Mouse (Mus musculus): ENCODE measurements at regions not wholly inside any gene's neighbourhood (a gene's known extent, or its start where the extent isn't known, plus 50 kb on each side); places are given as distances from the start of the nearest gene placed in this dataset.

GRCm38 (mm10) chr15:90298566-90298965, 74.5 kb downstream of the Alg10b start:
- dilution Hi-C loops (cut with MboI; ENCODE audit: extremely low pct_ligation_motif_present, extremely low pct_unique_long_range_greater_than_20kb, low sequenced_read_pairs) (no loop called here), in situ Hi-C loops (cut with MboI; ENCODE audit: low pct_ligation_motif_present, low pct_unique_long_range_greater_than_20kb, low sequenced_read_pairs) (no loop called here)
- H3K4me1 ChIP-seq (ENCODE audit: control insufficient read depth in 1 of 2, insufficient read depth in 2 of 2), result no peaks in the 10 kb centered on the region
- H3K36me3 ChIP-seq (replicated peaks in 1 of 2; ENCODE audit: control insufficient read depth in 1 of 2, insufficient read depth in 1 of 2, low read length in 1 of 2), result no peaks in the 10 kb centered on the region
- no peak overlapping the region for H3K4me3 ChIP-seq (replicated peaks in 1 of 3; ENCODE audit: low read depth in 2 of 3, low read length in 2 of 3, poor library complexity in 1 of 3)
- H3K27ac ChIP-seq (ENCODE audit: insufficient read depth, low read depth), result no peak overlapping the region
- H3K27me3 ChIP-seq (replicated peaks), result no peaks in the 10 kb centered on the region
- DNase-seq (ENCODE audit: extremely low read depth), result no peak
- no peak overlapping the region for H3K4me2 ChIP-seq (ENCODE audit: insufficient read depth, low read depth, poor library complexity, severe bottlenecking)
- H3K9ac ChIP-seq (ENCODE audit: insufficient read depth, low read depth), result no peak overlapping the region
- no peaks in the 10 kb centered on the region for H3K79me2 ChIP-seq (replicated peaks; ENCODE audit: control insufficient read depth, extremely low read depth, insufficient read depth, poor library complexity, severe bottlenecking)
- H3K9me3 ChIP-seq (replicated peaks; ENCODE audit: low read length), result peaks cover 29% of the 10 kb centered on the region
- TF ChIP-seq SMC3 (IDR thresholded peaks at IDR 0.05; ENCODE audit: low read depth, low read length) (no peak), MEF2A (IDR thresholded peaks at IDR 0.05; ENCODE audit: borderline replicate concordance, low read depth, low read length) (no peak), ZNF384 (IDR thresholded peaks at IDR 0.05; ENCODE audit: low read depth, low read length) (no peak), JUN (IDR thresholded peaks at IDR 0.05; ENCODE audit: insufficient read depth, low read depth, low read length) (no peak), TBP (conservative IDR thresholded peaks at IDR 0.05; ENCODE audit: low read depth, low read length) (no peak), RCOR1 (conservative IDR thresholded peaks at IDR 0.05; ENCODE audit: low read depth, low read length) (no peak), NRF1 (IDR thresholded peaks at IDR 0.05; ENCODE audit: low read depth, low read length) (no peak), ZKSCAN1 (IDR thresholded peaks at IDR 0.05; ENCODE audit: borderline replicate concordance, low read depth, low read length) (no peak), UBTF (IDR thresholded peaks at IDR 0.05; ENCODE audit: low read depth, low read length) (no peak), HCFC1 (IDR thresholded peaks at IDR 0.05; ENCODE audit: low read depth, low read length) (no peak), USF2 (conservative IDR thresholded peaks at IDR 0.05; ENCODE audit: low read depth, low read length) (no peak), RAD21 (IDR thresholded peaks at IDR 0.05; ENCODE audit: low read depth, low read length) (no peak), E2F4 (IDR thresholded peaks at IDR 0.05; ENCODE audit: insufficient replicate concordance, low read depth, low read length) (no peak), ETS1 (conservative IDR thresholded peaks at IDR 0.05; ENCODE audit: low read depth, low read length) (no peak), EP300 (IDR thresholded peaks at IDR 0.05; ENCODE audit: low read length) (no peak), MAFK (IDR thresholded peaks at IDR 0.05; ENCODE audit: insufficient replicate concordance, low read length) (no peak)

- no peak overlapping the region for H3K27ac ChIP-seq (ENCODE audit: insufficient read depth, low read depth)
- no peaks in the 10 kb centered on the region for H3K79me2 ChIP-seq (replicated peaks; ENCODE audit: control insufficient read depth, extremely low read depth, insufficient read depth, poor library complexity, severe bottlenecking)
- H3K4me2 ChIP-seq (ENCODE audit: insufficient read depth, low read depth, poor library complexity, severe bottlenecking), result no peak overlapping the region
- DNase-seq (ENCODE audit: extremely low read depth), result no peak
- in situ Hi-C loops (cut with MboI; ENCODE audit: low pct_ligation_motif_present, low pct_unique_long_range_greater_than_20kb, low sequenced_read_pairs), result no loop called here
- H3K4me1 ChIP-seq (ENCODE audit: control insufficient read depth in 1 of 2, insufficient read depth in 2 of 2), result no peaks in the 10 kb centered on the region
- H3K27me3 ChIP-seq (replicated peaks), result no peaks in the 10 kb centered on the region
- no peak overlapping the region for H3K4me3 ChIP-seq (replicated peaks in 1 of 3; ENCODE audit: low read depth in 2 of 3, low read length in 2 of 3, poor library complexity in 1 of 3)
- no peak overlapping the region for H3K9ac ChIP-seq (ENCODE audit: insufficient read depth, low read depth)
- dilution Hi-C loops (cut with MboI; ENCODE audit: extremely low pct_ligation_motif_present, extremely low pct_unique_long_range_greater_than_20kb, low sequenced_read_pairs), result no loop called here
- no peak for TF ChIP-seq MXI1 (IDR thresholded peaks at IDR 0.05; ENCODE audit: low read depth, low read length)
- peaks cover 27% of the 10 kb centered on the region for H3K9me3 ChIP-seq (replicated peaks; ENCODE audit: low read length)
- H3K36me3 ChIP-seq (replicated peaks in 1 of 2; ENCODE audit: control insufficient read depth in 1 of 2, insufficient read depth in 1 of 2, low read length in 1 of 2), result no peaks in the 10 kb centered on the region
These were observed 79.3 kb downstream of the Alg10b start for GRCm38 (mm10) chr15:90303393-90303792.

Measured in CH12.LX (cell line).